Mouse (Mus musculus) ES-Bruce4 (cell line): ENCODE measurements around the gene Vmn1r233.

Experiments used
- CTCF ChIP-seq: IDR thresholded peaks from one replicate; pipeline ENCODE4 v1.8.1; 2011; ENCODE audit warnings: low read depth, low read length
- EP300 ChIP-seq: IDR thresholded peaks from 2 replicates; pipeline ENCODE4 v1.6.1; 2011; ENCODE audit warnings: low read depth, low read length; ENCODE audit not compliant: insufficient read depth

- TF ChIP-seq CTCF = no peak
- no peak for TF ChIP-seq EP300
These were observed 13.5 kb upstream of the Vmn1r233 start for GRCm38 (mm10) chr17:21009726-21010125.
